Mouse (Mus musculus) small intestine, adult 2 months (tissue): ENCODE data around the gene Creb5.

Experiments
- CTCF ChIP-seq: fragments of 200-500 bp; IDR thresholded peaks from 2 replicates; pipeline ENCODE4 v1.5.1; 2012; ENCODE audit warnings: low read depth, mild to moderate bottlenecking, control low read depth, inconsistent platforms, low read length, moderate library complexity, mixed read lengths; ENCODE audit not compliant: insufficient replicate concordance, insufficient read length; ENCODE audit errors: extremely low read depth
- POLR2A ChIP-seq: fragments of 200-500 bp; IDR thresholded peaks from 2 replicates; pipeline ENCODE4 v1.6.1; 2012; ENCODE audit warnings: low read depth, mild to moderate bottlenecking, control low read depth, inconsistent platforms, low read length, moderate library complexity

GRCm38 (mm10) chr6:53704440-53704839 is 417.4 kb downstream of the Creb5 start:
- TF ChIP-seq CTCF (no peak), POLR2A (no peak)
